Mouse (Mus musculus) ES-Bruce4 (cell line): ENCODE data around the gene Kcnmb2. TPM values are rescaled to one million over a fixed set of nuclear protein-coding genes. Genes with fewer than 3 reads are reported as not detected.

Experiments used
- H3K27ac ChIP-seq: 2 replicates; pipeline ENCODE4 v1.5.1; 2012; ENCODE audit warnings: low read length, inconsistent platforms; ENCODE audit not compliant: insufficient read depth
- H3K27me3 ChIP-seq: 2 replicates; pipeline ENCODE4 v1.6.1; 2012; ENCODE audit warnings: mild to moderate bottlenecking, low read length, inconsistent platforms; ENCODE audit not compliant: control insufficient read depth, poor library complexity, insufficient read depth, severe bottlenecking
- H3K36me3 ChIP-seq: 2 replicates; pipeline ENCODE4 v1.6.1; 2012; ENCODE audit warnings: inconsistent platforms, mild to moderate bottlenecking, low read length, moderate library complexity; ENCODE audit not compliant: control insufficient read depth, poor library complexity, insufficient read depth, severe bottlenecking
- H3K4me1 ChIP-seq: one replicate; pipeline ENCODE4 v1.8.1; 2011; ENCODE audit warnings: low read length; ENCODE audit not compliant: control insufficient read depth, insufficient read depth
- H3K4me3 ChIP-seq: 2 replicates; pipeline ENCODE4 v1.5.1; 2011; ENCODE audit warnings: low read depth, mild to moderate bottlenecking, low read length
- H3K9ac ChIP-seq: 2 replicates; pipeline ENCODE4 v1.6.1; 2012; ENCODE audit warnings: low read depth, mild to moderate bottlenecking, inconsistent platforms; ENCODE audit not compliant: poor library complexity, severe bottlenecking
- H3K9me3 ChIP-seq: replicated peaks from 2 replicates; pipeline ENCODE4 v1.6.1; 2012; ENCODE audit warnings: mild to moderate bottlenecking, low read length, inconsistent platforms; ENCODE audit not compliant: control insufficient read depth, poor library complexity, insufficient read depth, severe bottlenecking
- CTCF ChIP-seq: IDR thresholded peaks from one replicate; pipeline ENCODE4 v1.8.1; 2011; ENCODE audit warnings: low read depth, low read length
- EP300 ChIP-seq: IDR thresholded peaks from 2 replicates; pipeline ENCODE4 v1.6.1; 2011; ENCODE audit warnings: low read depth, low read length; ENCODE audit not compliant: insufficient read depth
- POLR2A ChIP-seq: IDR thresholded peaks from one replicate; pipeline ENCODE4 v1.8.1; 2011; ENCODE audit warnings: low read length; ENCODE audit not compliant: insufficient read depth
- polyA plus RNA-seq: library from polyadenylated mRNA; stranded (reverse); fragments of >200 nt; gene quantifications from 2 replicates; pipeline ENCODE4 v1.2.4, GENCODE M21; 2011; ENCODE audit warnings: low read depth; ENCODE audit not compliant: missing spikeins, insufficient read depth, insufficient read length

Kcnmb2 gene
- polyA plus RNA-seq, 1 experiment, result not detected

- H3K9me3 ChIP-seq, result no peaks in the 10 kb centered on the region
- H3K9ac ChIP-seq, result no peak overlapping the region
- no peak overlapping the region for H3K4me3 ChIP-seq
- H3K27ac ChIP-seq, result no peak overlapping the region
- H3K36me3 ChIP-seq, result no peaks in the 10 kb centered on the region
- H3K27me3 ChIP-seq, result no peaks in the 10 kb centered on the region
- H3K4me1 ChIP-seq, result no peaks in the 10 kb centered on the region
- TF ChIP-seq POLR2A, result no peak
- TF ChIP-seq EP300, result no peak
- no peak for TF ChIP-seq CTCF
Measured at GRCm38 (mm10) chr3:32053610-32054241, 151.4 kb downstream of the Kcnmb2 start.

GRCm38 (mm10) chr3:32059888-32060656 lies 157.8 kb downstream of the Kcnmb2 start:
- H3K4me1 ChIP-seq, result no peaks in the 10 kb centered on the region
- H3K9ac ChIP-seq, result no peak overlapping the region
- no peaks in the 10 kb centered on the region for H3K36me3 ChIP-seq
- no peaks in the 10 kb centered on the region for H3K9me3 ChIP-seq
- TF ChIP-seq EP300 (no peak), POLR2A (no peak), CTCF (no peak)
- no peak overlapping the region for H3K27ac ChIP-seq
- H3K27me3 ChIP-seq, result no peaks in the 10 kb centered on the region
- no peak overlapping the region for H3K4me3 ChIP-seq

DNA sequence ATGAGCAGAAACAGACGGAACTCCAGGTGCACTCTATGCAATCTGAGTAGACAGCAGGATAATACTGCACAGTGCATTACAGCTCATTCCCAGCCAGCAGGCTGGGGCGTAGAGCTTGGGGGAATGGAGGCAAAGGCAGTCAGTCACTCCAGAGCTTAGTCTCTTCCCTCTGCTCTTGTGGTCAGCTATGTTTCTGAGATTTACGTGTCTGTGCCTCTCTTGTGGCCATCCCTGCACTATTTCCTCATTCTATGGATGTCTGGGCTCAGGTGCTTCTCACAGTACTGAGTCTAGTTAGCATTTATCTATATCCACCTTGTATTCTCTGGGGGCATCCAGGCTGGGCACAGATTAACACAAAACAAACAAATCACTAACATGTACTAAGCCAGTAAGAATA lies 160.4 kb downstream of the Kcnmb2 start:
- no peak for TF ChIP-seq EP300
- TF ChIP-seq CTCF, result no peak
- TF ChIP-seq POLR2A, result no peak
- H3K9ac ChIP-seq, result no peak overlapping the region
- no peaks in the 10 kb centered on the region for H3K27me3 ChIP-seq
- no peak overlapping the region for H3K4me3 ChIP-seq
- no peaks in the 10 kb centered on the region for H3K4me1 ChIP-seq
- H3K27ac ChIP-seq, result no peak overlapping the region
- H3K9me3 ChIP-seq, result no peaks in the 10 kb centered on the region
- H3K36me3 ChIP-seq, result no peaks in the 10 kb centered on the region

DNA sequence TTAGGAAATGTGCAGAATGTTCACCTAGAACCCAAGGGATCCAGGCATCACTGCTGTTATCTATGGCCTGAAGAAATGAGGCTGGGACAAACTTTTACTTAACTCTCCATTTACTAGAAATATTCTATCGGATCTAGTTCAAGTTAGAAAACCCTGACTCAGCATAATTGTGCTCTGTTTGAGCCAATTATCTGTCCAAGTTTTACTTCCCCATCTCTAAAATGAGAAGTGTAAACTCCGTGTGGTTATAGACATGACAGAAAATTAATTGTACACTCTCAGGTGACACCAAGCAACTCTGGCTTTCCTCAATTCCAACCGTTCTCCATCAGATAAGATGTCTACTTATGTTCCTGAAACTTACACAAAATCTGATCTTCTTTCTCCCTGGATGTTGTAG lies 161.0 kb downstream of the Kcnmb2 start:
- TF ChIP-seq EP300 (no peak), POLR2A (no peak), CTCF (no peak)
- Histone ChIP-seq H3K36me3 (no peaks in the 10 kb centered on the region), H3K9ac (no peak overlapping the region), H3K27ac (no peak overlapping the region), H3K4me1 (no peaks in the 10 kb centered on the region), H3K27me3 (no peaks in the 10 kb centered on the region), H3K4me3 (no peak overlapping the region), H3K9me3 (no peaks in the 10 kb centered on the region)

DNA sequence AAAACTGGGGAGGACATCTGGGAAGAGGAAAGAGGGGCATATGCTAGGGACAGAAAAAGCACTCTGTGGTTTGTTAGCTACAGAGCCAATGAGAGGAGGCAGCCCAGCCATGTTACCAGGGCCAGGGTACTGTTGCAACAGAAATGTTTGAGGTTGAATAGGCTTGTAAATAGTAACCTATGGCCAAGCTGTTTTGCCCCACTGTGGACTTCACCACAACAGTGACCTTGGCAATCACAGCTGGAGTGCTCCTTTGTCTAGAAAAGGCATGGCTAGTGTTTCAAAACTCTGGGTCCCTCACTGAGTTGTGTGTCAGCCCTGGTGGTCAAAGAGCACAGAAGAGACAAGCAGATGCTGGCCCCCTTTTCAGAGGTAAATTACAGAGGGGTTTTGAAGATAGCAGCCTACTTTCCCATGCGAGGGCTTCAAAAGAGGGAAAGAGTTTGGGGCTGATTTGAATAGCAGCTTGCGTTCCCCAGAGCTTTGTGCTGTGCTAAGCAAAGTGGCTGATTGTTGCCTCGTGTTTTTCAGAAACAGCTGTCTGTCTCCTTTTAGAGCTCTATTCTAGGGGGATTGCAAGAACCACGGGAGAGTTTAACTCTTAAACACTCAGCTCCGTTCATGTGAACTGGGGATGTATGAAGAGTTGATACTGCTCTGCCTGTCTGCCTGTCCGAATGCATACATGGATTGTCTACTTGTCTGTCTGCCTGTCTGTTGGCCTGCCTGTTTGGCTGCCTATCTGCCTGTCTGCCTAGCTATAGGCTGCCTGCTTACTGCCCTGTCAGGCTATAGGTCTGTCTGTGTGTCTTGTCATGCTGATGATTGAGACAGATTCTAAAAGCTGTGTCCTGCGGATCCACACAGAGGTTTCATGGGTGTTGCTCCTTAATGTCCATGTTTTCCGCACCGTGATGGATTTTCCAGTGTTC lies 165.0 kb downstream of the Kcnmb2 start:
- Histone ChIP-seq H3K27me3 (no peaks in the 10 kb centered on the region), H3K36me3 (no peaks in the 10 kb centered on the region), H3K4me1 (no peaks in the 10 kb centered on the region), H3K9me3 (no peaks in the 10 kb centered on the region), H3K27ac (no peak overlapping the region), H3K4me3 (no peak overlapping the region), H3K9ac (no peak overlapping the region)
- TF ChIP-seq CTCF (no peak), POLR2A (no peak), EP300 (no peak)
